Mouse (Mus musculus): Measurements from ENCODE around the gene Ache. TPM values are rescaled to one million over a fixed set of nuclear protein-coding genes. Genes with fewer than 3 reads are reported as not detected.

Gene Ache
- polyA plus RNA-seq, 1 experiment from 2014 or later, result 9.6 TPM

GRCm38 (mm10) chr5:137317361-137317760 lies 30.0 kb downstream of the Ache start:
- no peak overlapping the region for H3K4me2 ChIP-seq (replicated peaks; ENCODE audit: low read depth)
- no peak for ATAC-seq
- no peaks in the 10 kb centered on the region for H3K9me3 ChIP-seq (ENCODE audit: control insufficient read depth)
- no peak overlapping the region for H3K27ac ChIP-seq (ENCODE audit: low read depth, low read length)
- no peaks in the 10 kb centered on the region for H3K27me3 ChIP-seq (replicated peaks; ENCODE audit: control insufficient read depth, insufficient read depth, low read length)
- no peak overlapping the region for H3K9ac ChIP-seq (ENCODE audit: low read depth, low read length)
- TF ChIP-seq CTCF (IDR thresholded peaks at IDR 0.05; ENCODE audit: low read depth), result no peak
- WGBS, result 56% methylated on average over 8 of the region's 8 CpGs
- peaks cover 29% of the 10 kb centered on the region for H3K4me1 ChIP-seq (replicated peaks; ENCODE audit: control insufficient read depth, insufficient read depth, low read length)
- H3K4me3 ChIP-seq (ENCODE audit: low read depth, low read length), result no peak overlapping the region
- H3K36me3 ChIP-seq (ENCODE audit: control insufficient read depth, insufficient read depth), result no peaks in the 10 kb centered on the region

- Histone ChIP-seq H3K36me3 (ENCODE audit: control insufficient read depth, insufficient read depth) (0 out of 2 replicates have a peak, but pooled peaks cover 8% of the 10 kb centered on the region), H3K27ac (ENCODE audit: low read depth, low read length) (no peak overlapping the region), H3K4me3 (ENCODE audit: low read depth, low read length) (no peak overlapping the region), H3K9ac (ENCODE audit: low read depth, low read length) (no peak overlapping the region), H3K4me1 (replicated peaks; ENCODE audit: control insufficient read depth, insufficient read depth, low read length) (peaks cover 24% of the 10 kb centered on the region), H3K27me3 (replicated peaks; ENCODE audit: control insufficient read depth, insufficient read depth, low read length) (no peaks in the 10 kb centered on the region), H3K4me2 (replicated peaks; ENCODE audit: low read depth) (0 out of 2 replicates have a peak overlapping the region, but pooled peaks have one; percentile 21), H3K9me3 (ENCODE audit: control insufficient read depth) (no peaks in the 10 kb centered on the region)
- peak; percentile 64 for ATAC-seq
- no peak; the same call in 1 of the 2 replicates for TF ChIP-seq CTCF (IDR thresholded peaks at IDR 0.05; ENCODE audit: low read depth)
- WGBS, result 58% methylated on average over 1 of the region's 1 CpGs
Observed at GRCm38 (mm10) chr5:137318570-137318969, 31.3 kb downstream of the Ache start.

GRCm38 (mm10) chr5:137320996-137321395 lies 33.7 kb downstream of the Ache start:
- H3K36me3 ChIP-seq (ENCODE audit: control insufficient read depth, insufficient read depth), result peaks cover 16% of the 10 kb centered on the region
- H3K4me3 ChIP-seq (ENCODE audit: low read depth, low read length), result no peak overlapping the region
- WGBS, result 84% methylated on average over 3 of the region's 3 CpGs
- no peaks in the 10 kb centered on the region for H3K9me3 ChIP-seq (ENCODE audit: control insufficient read depth)
- H3K4me2 ChIP-seq (replicated peaks; ENCODE audit: low read depth), result no peak overlapping the region
- H3K9ac ChIP-seq (ENCODE audit: low read depth, low read length), result no peak overlapping the region
- H3K4me1 ChIP-seq (replicated peaks; ENCODE audit: control insufficient read depth, insufficient read depth, low read length), result peaks cover 7% of the 10 kb centered on the region; the same call in 1 of the 2 replicates
- no peak for TF ChIP-seq CTCF (IDR thresholded peaks at IDR 0.05; ENCODE audit: low read depth)
- no peak for ATAC-seq
- no peak overlapping the region for H3K27ac ChIP-seq (ENCODE audit: low read depth, low read length)
- no peaks in the 10 kb centered on the region for H3K27me3 ChIP-seq (replicated peaks; ENCODE audit: control insufficient read depth, insufficient read depth, low read length)

- Histone ChIP-seq H3K9ac (ENCODE audit: low read depth, low read length) (no peak overlapping the region), H3K4me1 (replicated peaks; ENCODE audit: control insufficient read depth, insufficient read depth, low read length) (peaks cover 3% of the 10 kb centered on the region; the same call in 1 of the 2 replicates), H3K4me2 (replicated peaks; ENCODE audit: low read depth) (no peak overlapping the region), H3K4me3 (ENCODE audit: low read depth, low read length) (no peak overlapping the region), H3K36me3 (ENCODE audit: control insufficient read depth, insufficient read depth) (peaks cover 22% of the 10 kb centered on the region), H3K27me3 (replicated peaks; ENCODE audit: control insufficient read depth, insufficient read depth, low read length) (no peaks in the 10 kb centered on the region), H3K27ac (ENCODE audit: low read depth, low read length) (no peak overlapping the region), H3K9me3 (ENCODE audit: control insufficient read depth) (no peaks in the 10 kb centered on the region)
- TF ChIP-seq CTCF (IDR thresholded peaks at IDR 0.05; ENCODE audit: low read depth), result no peak
- 85% methylated on average over 7 of the region's 7 CpGs for WGBS
- ATAC-seq, result no peak
Observed at GRCm38 (mm10) chr5:137330910-137331309, 43.6 kb downstream of the Ache start.

GRCm38 (mm10) chr5:137332857-137333511 lies 45.7 kb downstream of the Ache start:
- H3K4me2 ChIP-seq (replicated peaks; ENCODE audit: low read depth), result peak overlapping the region; percentile 95
- no peak for ATAC-seq
- no peaks in the 10 kb centered on the region for H3K27me3 ChIP-seq (replicated peaks; ENCODE audit: control insufficient read depth, insufficient read depth, low read length)
- no peak for TF ChIP-seq CTCF (IDR thresholded peaks at IDR 0.05; ENCODE audit: low read depth)
- H3K4me1 ChIP-seq (replicated peaks; ENCODE audit: control insufficient read depth, insufficient read depth, low read length), result peaks cover 3% of the 10 kb centered on the region; the same call in 1 of the 2 replicates
- H3K4me3 ChIP-seq (ENCODE audit: low read depth, low read length), result peak overlapping the region; percentile 77
- H3K9ac ChIP-seq (ENCODE audit: low read depth, low read length), result peak overlapping the region; percentile 77
- H3K9me3 ChIP-seq (ENCODE audit: control insufficient read depth), result no peaks in the 10 kb centered on the region
- H3K27ac ChIP-seq (ENCODE audit: low read depth, low read length), result peak overlapping the region; percentile 57
- H3K36me3 ChIP-seq (ENCODE audit: control insufficient read depth, insufficient read depth), result peaks cover 5% of the 10 kb centered on the region
- 14% methylated on average over 15 of the region's 15 CpGs for WGBS

GRCm38 (mm10) chr5:137333512-137334174 lies 46.3 kb downstream of the Ache start, which contains the start of gene Slc12a9:
Gene Slc12a9, minus strand, starts transcription at chr5:137333597.
- Histone ChIP-seq H3K36me3 (ENCODE audit: control insufficient read depth, insufficient read depth) (no peaks in the 10 kb centered on the region; the same call in 1 of the 2 replicates), H3K27ac (ENCODE audit: low read depth, low read length) (peak within 1 kb of the TSS; percentile 57), H3K4me1 (replicated peaks; ENCODE audit: control insufficient read depth, insufficient read depth, low read length) (peaks cover 3% of the 10 kb centered on the region; the same call in 1 of the 2 replicates), H3K4me2 (replicated peaks; ENCODE audit: low read depth) (peak within 1 kb of the TSS; percentile 95), H3K27me3 (replicated peaks; ENCODE audit: control insufficient read depth, insufficient read depth, low read length) (no peaks in the 10 kb centered on the region), H3K4me3 (ENCODE audit: low read depth, low read length) (peak within 1 kb of the TSS; percentile 77), H3K9me3 (ENCODE audit: control insufficient read depth) (no peaks in the 10 kb centered on the region), H3K9ac (ENCODE audit: low read depth, low read length) (peak within 1 kb of the TSS; percentile 77)
- WGBS, result under 1% methylated on average over 44 of the region's 44 CpGs
- peak; percentile 87 for TF ChIP-seq CTCF (IDR thresholded peaks at IDR 0.05; ENCODE audit: low read depth)
- ATAC-seq, result peak; percentile 86
